Mouse (Mus musculus): ENCODE results near the gene Cd7.
A peak's percentile ranks its signal among the peaks of the same experiment; 100 is the strongest.

Gene Cd7

GRCm38 (mm10) chr11:120993586-120993985 is 45.6 kb downstream of the Cd7 start:
- no peak for DNase-seq (ENCODE audit: extremely low read depth, insufficient read length, low spot score)

GRCm38 (mm10) chr11:120993080-120993479 is 46.1 kb downstream of the Cd7 start:
- DNase-seq (ENCODE audit: extremely low read depth, insufficient read length, low spot score), result no peak

- no peak for DNase-seq (ENCODE audit: extremely low read depth, insufficient read length, low spot score)
Observed at GRCm38 (mm10) chr11:120991791-120992190, 47.4 kb downstream of the Cd7 start.

GRCm38 (mm10) chr11:120990951-120991526 is 48.2 kb downstream of the Cd7 start, which contains the start of gene Csnk1d:
TSS of gene Csnk1d (minus strand) at chr11:120991330.
- DNase-seq (ENCODE audit: extremely low read depth, insufficient read length, low spot score), result peak; percentile 99

GRCm38 (mm10) chr11:120990126-120990781 is 49.0 kb downstream of the Cd7 start:
- DNase-seq (ENCODE audit: extremely low read depth, insufficient read length, low spot score), result peak; percentile 43

GRCm38 (mm10) chr11:120989523-120989922 is 49.7 kb downstream of the Cd7 start:
- no peak for DNase-seq (ENCODE audit: extremely low read depth, insufficient read length, low spot score)

GRCm38 (mm10) chr11:120988410-120988809 is 50.8 kb downstream of the Cd7 start:
- DNase-seq (ENCODE audit: extremely low read depth, insufficient read length, low spot score), result no peak

- DNase-seq (ENCODE audit: extremely low read depth, insufficient read length, low spot score), result no peak
Observed at GRCm38 (mm10) chr11:120987608-120988007, 51.6 kb downstream of the Cd7 start.
